Mouse (Mus musculus): ENCODE measurements around the gene Slc44a1. TPM values are rescaled to one million over a fixed set of nuclear protein-coding genes. Genes with fewer than 3 reads are reported as not detected.

Gene Slc44a1
- polyA plus RNA-seq, 1 experiment from 2014 or later = 19.1 TPM

DNA sequence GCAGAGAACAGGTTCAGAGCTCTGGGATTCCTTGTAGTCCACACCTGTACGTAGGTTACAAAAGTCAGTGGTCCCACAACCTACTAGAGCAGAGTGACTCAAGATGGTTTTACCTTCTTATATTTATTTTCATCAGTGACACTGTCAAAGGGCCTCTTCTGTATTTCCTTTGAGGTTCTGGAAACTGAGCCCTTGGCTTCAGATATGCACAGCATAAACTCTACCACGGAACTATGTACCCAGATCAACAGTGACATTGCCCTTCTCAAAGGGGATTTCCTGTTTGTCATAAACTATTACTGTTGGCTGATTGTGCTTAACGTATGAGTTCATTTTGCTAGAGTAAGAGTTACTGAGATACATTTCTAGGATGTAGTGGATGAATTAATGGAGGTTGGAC lies 18.3 kb downstream of the Slc44a1 start:
- Histone ChIP-seq H3K4me1 (no peaks in the 10 kb centered on the region), H3K27me3 (no peaks in the 10 kb centered on the region), H3K27ac (no peak overlapping the region), H3K4me3 (replicated peaks) (no peak overlapping the region), H3K9me3 (no peaks in the 10 kb centered on the region), H3K36me3 (replicated peaks) (no peaks in the 10 kb centered on the region), H3K9ac (no peak overlapping the region), H3K4me2 (no peak overlapping the region)
- 92% methylated on average over 3 of the region's 3 CpGs for WGBS
- no peak for ATAC-seq (ENCODE audit: low FRiP score)

DNA sequence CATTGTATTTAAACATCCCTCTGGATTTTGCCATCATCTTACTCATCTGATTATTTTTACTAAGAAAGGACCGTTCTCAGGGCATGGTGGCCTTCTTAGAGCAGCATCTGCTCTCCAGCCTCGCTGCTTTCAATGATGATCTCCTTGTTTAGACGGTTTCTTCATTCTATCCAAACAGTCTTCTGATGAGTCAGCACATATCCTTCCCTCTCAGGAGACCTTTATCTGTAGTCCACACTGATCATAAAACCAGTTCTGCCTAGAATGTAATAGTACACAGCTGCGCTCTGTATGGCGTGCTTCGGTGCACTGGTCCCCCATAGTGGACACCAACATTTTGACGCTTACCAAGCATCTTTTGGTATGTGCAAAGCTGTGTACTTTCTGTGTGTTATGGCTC lies 19.5 kb downstream of the Slc44a1 start:
- ATAC-seq (ENCODE audit: low FRiP score) = no peak
- H3K27ac ChIP-seq = no peak overlapping the region
- no peaks in the 10 kb centered on the region for H3K4me1 ChIP-seq
- H3K36me3 ChIP-seq (replicated peaks) = no peaks in the 10 kb centered on the region
- H3K9ac ChIP-seq = no peak overlapping the region
- H3K4me3 ChIP-seq (replicated peaks) = no peak overlapping the region
- H3K4me2 ChIP-seq = no peak overlapping the region
- no peaks in the 10 kb centered on the region for H3K27me3 ChIP-seq
- no peaks in the 10 kb centered on the region for H3K9me3 ChIP-seq
- WGBS = 91% methylated on average over 7 of the region's 7 CpGs

DNA sequence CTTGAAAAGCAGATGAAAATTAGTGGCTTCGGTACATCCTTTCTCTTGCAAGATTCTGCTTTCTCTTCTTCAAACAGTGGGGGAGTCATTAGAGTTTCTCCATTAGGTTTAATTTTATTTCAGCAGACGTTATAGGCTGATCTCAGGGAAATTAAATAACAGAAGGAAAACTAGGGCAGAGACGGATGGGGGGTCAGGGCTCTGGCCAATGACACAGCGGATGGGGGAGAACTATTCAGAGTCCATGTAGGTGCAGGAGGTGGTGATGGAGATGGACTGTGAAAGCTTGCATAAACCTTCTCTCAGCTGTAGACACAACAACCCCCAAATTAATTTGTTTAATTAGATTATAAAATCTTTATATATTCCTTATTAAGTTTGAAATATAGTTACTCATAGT lies 20.8 kb downstream of the Slc44a1 start:
- H3K27me3 ChIP-seq = no peaks in the 10 kb centered on the region
- no peak overlapping the region for H3K4me2 ChIP-seq
- H3K4me3 ChIP-seq (replicated peaks) = no peak overlapping the region
- no peak overlapping the region for H3K27ac ChIP-seq
- no peaks in the 10 kb centered on the region for H3K9me3 ChIP-seq
- no peak overlapping the region for H3K9ac ChIP-seq
- WGBS = 85% methylated on average over 4 of the region's 4 CpGs
- no peaks in the 10 kb centered on the region for H3K36me3 ChIP-seq (replicated peaks)
- no peak for ATAC-seq (ENCODE audit: low FRiP score)
- no peaks in the 10 kb centered on the region for H3K4me1 ChIP-seq

- Histone ChIP-seq H3K4me1 (no peaks in the 10 kb centered on the region), H3K27ac (no peak overlapping the region), H3K9ac (no peak overlapping the region), H3K4me3 (replicated peaks) (no peak overlapping the region), H3K9me3 (no peaks in the 10 kb centered on the region), H3K27me3 (no peaks in the 10 kb centered on the region), H3K36me3 (replicated peaks) (no peaks in the 10 kb centered on the region), H3K4me2 (no peak overlapping the region)
- 91% methylated on average over 5 of the region's 5 CpGs for WGBS
- no peak for ATAC-seq (ENCODE audit: low FRiP score)
These were observed 21.9 kb downstream of the Slc44a1 start for GRCm38 (mm10) chr4:53462069-53462468.

GRCm38 (mm10) chr4:53462505-53463251 lies 22.5 kb downstream of the Slc44a1 start:
- H3K4me2 ChIP-seq = no peak overlapping the region
- H3K4me1 ChIP-seq = no peaks in the 10 kb centered on the region
- H3K27ac ChIP-seq = no peak overlapping the region
- H3K4me3 ChIP-seq (replicated peaks) = no peak overlapping the region
- H3K36me3 ChIP-seq (replicated peaks) = no peaks in the 10 kb centered on the region
- no peak overlapping the region for H3K9ac ChIP-seq
- no peak for ATAC-seq (ENCODE audit: low FRiP score)
- H3K27me3 ChIP-seq = no peaks in the 10 kb centered on the region
- H3K9me3 ChIP-seq = no peaks in the 10 kb centered on the region
- WGBS = 89% methylated on average over 18 of the region's 18 CpGs

DNA sequence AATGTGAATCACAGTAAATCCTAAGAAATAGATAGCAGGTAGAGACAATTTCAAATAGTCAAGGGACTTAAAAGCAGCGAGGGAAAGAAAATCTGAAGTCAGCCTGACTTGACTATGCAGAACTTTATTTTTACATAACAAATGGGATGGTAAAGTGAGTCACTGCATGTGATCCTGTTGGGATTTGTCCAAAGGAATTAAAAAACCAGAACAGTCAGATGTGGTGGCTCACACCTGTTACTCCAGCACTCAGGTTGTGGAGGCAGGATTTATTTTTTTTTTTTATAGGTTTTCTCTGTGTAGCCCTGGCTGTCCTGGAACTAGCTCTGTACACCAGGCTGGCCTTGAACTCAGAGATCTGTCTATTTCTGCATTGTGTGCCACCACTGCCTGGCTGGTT lies 25.7 kb downstream of the Slc44a1 start:
- H3K9me3 ChIP-seq = no peaks in the 10 kb centered on the region
- H3K9ac ChIP-seq = no peak overlapping the region
- H3K27ac ChIP-seq = no peak overlapping the region
- no peak for ATAC-seq (ENCODE audit: low FRiP score)
- H3K4me3 ChIP-seq (replicated peaks) = no peak overlapping the region
- H3K27me3 ChIP-seq = no peaks in the 10 kb centered on the region
- no peaks in the 10 kb centered on the region for H3K36me3 ChIP-seq (replicated peaks)
- no peak overlapping the region for H3K4me2 ChIP-seq
- 86% methylated on average over 1 of the region's 1 CpGs for WGBS
- H3K4me1 ChIP-seq = no peaks in the 10 kb centered on the region

DNA sequence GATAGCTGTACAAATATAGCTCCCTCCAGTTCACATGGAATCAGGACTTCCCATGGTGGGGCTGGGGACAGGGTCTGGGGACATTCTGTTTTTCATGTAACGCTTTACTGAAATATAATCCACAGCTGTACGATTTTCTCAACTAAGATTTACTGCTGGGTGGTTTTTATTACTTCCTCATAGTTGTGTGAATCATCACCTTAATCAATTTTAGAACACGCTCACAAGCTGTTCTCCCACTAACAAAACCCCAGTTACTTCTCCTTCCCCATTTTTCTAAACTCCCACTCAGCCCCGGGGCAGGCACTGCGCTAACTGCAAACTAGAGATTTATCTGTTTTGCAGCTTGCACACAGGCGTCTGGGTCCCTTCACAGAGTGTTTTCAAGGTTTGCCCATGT lies 28.8 kb downstream of the Slc44a1 start:
- Histone ChIP-seq H3K4me2 (no peak overlapping the region), H3K9ac (no peak overlapping the region), H3K36me3 (replicated peaks) (no peaks in the 10 kb centered on the region), H3K27me3 (no peaks in the 10 kb centered on the region), H3K4me1 (0 out of 2 replicates have a peak, but pooled peaks cover 4% of the 10 kb centered on the region), H3K27ac (no peak overlapping the region), H3K9me3 (no peaks in the 10 kb centered on the region), H3K4me3 (replicated peaks) (no peak overlapping the region)
- 81% methylated on average over 6 of the region's 6 CpGs for WGBS
- no peak for ATAC-seq (ENCODE audit: low FRiP score)

DNA sequence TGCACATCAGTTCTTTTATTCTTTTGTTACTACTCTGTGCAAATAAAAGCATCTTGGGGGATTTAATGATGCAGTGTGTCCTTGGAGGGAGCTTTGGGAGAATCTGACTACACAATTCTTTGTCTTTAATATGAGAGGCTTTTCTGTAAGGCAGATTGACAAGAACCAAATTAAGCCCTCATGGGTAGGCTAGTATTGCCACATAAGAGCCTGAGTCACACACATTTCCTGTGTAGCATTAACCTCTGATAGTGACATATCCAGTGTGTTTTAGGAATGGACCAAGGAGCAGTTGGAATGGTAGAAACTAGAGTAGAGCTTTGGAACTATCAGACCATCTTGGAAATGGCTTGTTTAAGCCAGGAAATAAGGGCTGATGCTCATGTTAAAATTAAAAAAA lies 33.9 kb downstream of the Slc44a1 start:
- Histone ChIP-seq H3K4me2 (no peak overlapping the region), H3K36me3 (replicated peaks) (no peaks in the 10 kb centered on the region), H3K9me3 (no peaks in the 10 kb centered on the region), H3K27ac (no peak overlapping the region), H3K9ac (no peak overlapping the region), H3K27me3 (no peaks in the 10 kb centered on the region), H3K4me1 (peaks cover 17% of the 10 kb centered on the region), H3K4me3 (replicated peaks) (no peak overlapping the region)
- no peak for ATAC-seq (ENCODE audit: low FRiP score)

DNA sequence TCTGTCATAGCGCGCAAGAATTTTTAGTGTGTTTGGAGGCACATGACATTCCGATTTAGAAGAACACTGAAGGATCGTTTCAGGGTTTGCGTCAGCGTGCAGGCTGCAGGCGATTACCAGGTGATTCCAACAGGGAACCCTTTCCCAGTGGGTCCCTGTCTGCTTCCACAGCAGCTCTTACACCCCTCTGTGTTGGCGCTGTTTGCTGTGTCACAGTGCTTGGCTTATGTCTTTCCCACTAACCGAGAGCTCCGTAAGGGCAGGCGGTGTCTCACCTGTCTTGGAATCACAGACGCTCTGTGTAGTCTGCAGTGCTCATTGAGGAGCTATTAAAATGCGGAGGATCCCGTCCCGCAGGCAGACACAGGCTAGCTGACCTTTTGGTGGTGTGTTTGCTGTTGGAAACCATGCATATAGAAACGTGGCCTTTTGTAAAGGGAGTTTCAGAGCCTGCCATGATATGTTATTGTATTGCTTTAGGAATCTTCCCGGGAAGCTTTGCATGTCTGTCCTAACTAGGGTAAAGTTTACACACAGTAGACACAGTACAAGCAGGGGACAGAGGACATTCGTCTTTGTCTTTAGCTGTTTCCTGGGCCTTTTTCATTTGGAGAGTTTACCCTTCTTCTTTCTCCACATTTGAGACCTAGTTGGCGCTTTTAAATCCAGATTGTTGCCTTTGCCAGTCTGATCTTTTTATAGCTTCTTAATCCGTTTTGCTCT lies 35.2 kb downstream of the Slc44a1 start:
- H3K9ac ChIP-seq = no peak overlapping the region
- H3K4me3 ChIP-seq (replicated peaks) = no peak overlapping the region
- H3K4me1 ChIP-seq = peaks cover 17% of the 10 kb centered on the region
- 84% methylated on average over 20 of the region's 20 CpGs for WGBS
- ATAC-seq (ENCODE audit: low FRiP score) = no peak
- H3K27me3 ChIP-seq = no peaks in the 10 kb centered on the region
- H3K4me2 ChIP-seq = no peak overlapping the region
- H3K36me3 ChIP-seq (replicated peaks) = no peaks in the 10 kb centered on the region
- H3K27ac ChIP-seq = no peak overlapping the region
- H3K9me3 ChIP-seq = no peaks in the 10 kb centered on the region

DNA sequence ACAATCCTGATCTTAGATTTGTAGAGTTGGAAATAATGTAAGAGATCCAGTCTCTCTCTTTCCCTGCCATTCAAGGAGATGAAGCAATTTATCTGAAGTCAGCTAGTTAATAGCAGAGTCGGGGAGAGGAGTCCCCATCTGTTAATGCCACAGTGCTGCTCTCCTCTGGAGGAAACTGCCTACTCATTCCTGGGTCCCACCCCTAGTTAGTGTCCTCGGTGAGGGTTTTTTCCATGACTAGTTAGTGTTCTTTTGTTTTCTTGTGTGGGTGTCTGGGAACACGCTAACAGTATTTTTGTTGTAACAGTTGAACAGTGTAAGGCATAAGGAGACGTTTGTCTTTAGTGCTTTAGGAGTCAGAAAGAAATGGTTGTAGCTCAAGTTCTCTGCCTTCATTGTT lies 38.4 kb downstream of the Slc44a1 start:
- ATAC-seq (ENCODE audit: low FRiP score) = no peak
- no peaks in the 10 kb centered on the region for H3K9me3 ChIP-seq
- peaks cover 17% of the 10 kb centered on the region for H3K4me1 ChIP-seq
- no peak overlapping the region for H3K27ac ChIP-seq
- no peaks in the 10 kb centered on the region for H3K27me3 ChIP-seq
- no peak overlapping the region for H3K9ac ChIP-seq
- 72% methylated on average over 4 of the region's 4 CpGs for WGBS
- H3K4me2 ChIP-seq = no peak overlapping the region
- no peak overlapping the region for H3K4me3 ChIP-seq (replicated peaks)
- H3K36me3 ChIP-seq (replicated peaks) = no peaks in the 10 kb centered on the region

DNA sequence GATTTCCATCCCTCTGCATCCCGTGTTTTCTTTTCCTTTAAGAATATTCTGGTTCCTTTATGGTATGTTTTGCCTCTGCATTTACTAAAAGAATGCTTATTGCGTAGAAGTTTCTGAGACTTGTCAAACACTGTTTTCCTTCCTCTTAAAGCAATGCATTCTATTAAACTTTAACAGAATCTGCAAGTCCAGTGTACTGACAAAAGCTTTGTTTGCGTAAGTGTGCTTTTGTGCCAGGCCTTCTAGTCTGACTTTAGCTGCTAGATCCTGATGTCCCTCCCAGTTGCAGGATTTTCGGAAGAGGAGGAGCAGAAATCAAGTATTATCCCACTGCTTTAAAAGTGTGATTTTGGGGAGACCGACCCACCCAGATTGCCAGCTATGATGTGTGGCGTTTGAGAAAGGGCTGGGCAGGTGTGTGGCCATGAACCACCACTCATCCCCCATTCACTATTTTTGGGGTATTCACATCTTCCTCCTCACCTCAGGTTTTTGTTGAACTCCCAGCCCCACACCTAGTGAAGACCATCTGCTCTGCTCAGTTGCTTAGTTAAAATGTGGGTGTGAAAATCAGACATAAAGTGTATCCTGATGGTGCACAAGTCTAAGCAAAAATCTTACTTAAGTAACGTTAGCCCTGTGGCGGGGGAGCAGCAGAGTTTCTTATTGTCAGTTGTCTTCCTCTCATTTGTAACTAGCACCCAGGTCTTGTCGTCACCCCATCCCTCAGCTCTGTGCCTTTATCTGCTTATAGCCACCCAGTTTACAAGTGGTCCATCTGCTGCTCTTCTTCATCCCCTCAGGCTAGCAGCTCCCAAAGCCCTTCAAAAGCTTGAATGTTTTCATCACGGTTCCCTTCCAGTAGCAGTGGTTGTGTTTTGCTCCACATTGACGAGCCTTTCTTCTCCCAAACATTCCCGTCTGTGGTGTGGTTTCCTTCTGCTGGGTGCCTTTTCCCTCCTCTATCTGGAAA lies 47.3 kb downstream of the Slc44a1 start:
- H3K9ac ChIP-seq = no peak overlapping the region
- H3K36me3 ChIP-seq (replicated peaks) = no peaks in the 10 kb centered on the region
- no peak overlapping the region for H3K4me2 ChIP-seq
- peaks cover 6% of the 10 kb centered on the region for H3K27me3 ChIP-seq
- no peaks in the 10 kb centered on the region for H3K9me3 ChIP-seq
- no peak for ATAC-seq (ENCODE audit: low FRiP score)
- 71% methylated on average over 12 of the region's 12 CpGs for WGBS
- no peak overlapping the region for H3K27ac ChIP-seq
- peaks cover 13% of the 10 kb centered on the region for H3K4me1 ChIP-seq
- no peak overlapping the region for H3K4me3 ChIP-seq (replicated peaks)

DNA sequence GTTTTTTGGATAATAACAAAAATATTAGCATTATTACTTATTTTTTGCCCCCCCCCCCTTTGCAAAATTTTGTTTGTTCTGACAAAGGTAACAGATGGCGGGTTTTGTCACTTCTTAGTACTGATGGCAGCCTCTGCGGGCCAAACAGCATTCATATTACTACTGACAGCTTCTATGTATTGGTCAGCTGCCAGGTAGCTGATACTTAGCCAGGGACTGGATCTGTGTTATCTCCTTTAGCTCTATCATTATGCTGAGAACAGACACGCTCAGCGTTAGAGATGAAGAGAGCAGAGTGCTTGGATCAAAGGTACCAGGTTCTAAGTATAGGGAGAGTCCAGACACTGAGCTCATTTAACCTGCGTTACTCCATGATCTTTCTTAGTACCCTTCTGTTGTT lies 48.6 kb downstream of the Slc44a1 start:
- ATAC-seq (ENCODE audit: low FRiP score) = no peak
- WGBS = 87% methylated on average over 5 of the region's 5 CpGs
- Histone ChIP-seq H3K4me1 (peaks cover 13% of the 10 kb centered on the region), H3K4me3 (replicated peaks) (no peak overlapping the region), H3K27me3 (peaks cover 6% of the 10 kb centered on the region), H3K9me3 (no peaks in the 10 kb centered on the region), H3K27ac (no peak overlapping the region), H3K36me3 (replicated peaks) (no peaks in the 10 kb centered on the region), H3K4me2 (no peak overlapping the region), H3K9ac (no peak overlapping the region)
